Mouse (Mus musculus): ENCODE measurements around the gene Cebpe. TPM values are rescaled to one million over a fixed set of nuclear protein-coding genes. Genes with fewer than 3 reads are reported as not detected.

Cebpe gene
- not detected for polyA plus RNA-seq (2017; shearing (Covaris generic))

DNA sequence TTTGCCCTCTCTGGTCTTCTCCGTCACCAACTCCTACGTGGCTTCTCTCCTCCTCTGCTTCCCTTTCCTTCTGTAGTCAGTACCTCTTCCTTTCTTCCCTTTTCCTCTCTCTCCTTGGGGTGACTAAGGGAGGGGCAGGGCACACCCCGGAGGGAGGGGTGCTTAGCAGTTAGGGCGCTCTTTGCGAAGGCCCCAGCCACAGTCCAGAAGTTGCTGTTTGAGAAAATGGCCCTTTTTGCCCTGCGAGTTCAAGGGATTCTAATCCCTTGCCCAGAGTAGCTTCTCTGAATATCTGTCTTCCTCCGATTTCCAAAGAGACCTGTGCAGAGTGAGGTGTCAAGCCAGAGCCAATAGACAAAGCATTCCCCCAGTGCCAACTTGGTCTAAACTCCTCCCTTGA lies at the start of gene Cebpe:
Gene Cebpe (minus strand): TSS at position 101 of the 400 bp plus-strand sequence.
- no peak for ATAC-seq

GRCm38 (mm10) chr14:54756382-54756781 lies 44.4 kb upstream of the Cebpe start:
- ATAC-seq: no peak

GRCm38 (mm10) chr14:54754602-54755018 lies 42.6 kb upstream of the Cebpe start:
- no peak for ATAC-seq

DNA sequence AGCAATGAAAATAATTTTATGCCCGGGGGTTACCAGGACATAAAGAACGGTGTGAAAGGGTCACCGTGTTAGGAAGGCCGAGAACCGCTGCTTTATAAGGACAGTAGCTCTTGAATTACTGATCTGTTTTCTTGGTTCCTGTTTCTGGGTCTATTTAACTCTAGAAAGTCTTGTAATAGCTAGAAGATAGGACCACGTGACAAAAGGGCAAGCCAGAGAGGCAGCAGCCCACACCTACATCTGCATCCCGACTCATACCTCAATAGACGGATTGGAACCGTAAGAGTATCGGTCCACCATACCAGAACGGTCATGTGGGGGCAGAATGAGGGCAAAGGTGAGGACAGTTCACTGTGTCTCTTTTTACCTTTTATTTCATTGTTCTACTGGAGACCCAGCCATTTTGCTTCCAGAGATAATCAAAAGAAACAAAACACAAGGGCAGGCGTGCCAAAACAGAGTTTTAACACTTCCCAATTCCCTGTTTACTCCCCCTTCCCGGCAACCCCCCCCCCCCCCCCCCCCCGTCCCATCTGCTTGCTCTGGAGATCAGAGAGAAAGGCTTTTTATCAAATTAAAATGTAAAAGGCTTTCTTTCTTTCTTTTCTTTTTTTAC lies 42.1 kb upstream of the Cebpe start:
- ATAC-seq: no peak

DNA sequence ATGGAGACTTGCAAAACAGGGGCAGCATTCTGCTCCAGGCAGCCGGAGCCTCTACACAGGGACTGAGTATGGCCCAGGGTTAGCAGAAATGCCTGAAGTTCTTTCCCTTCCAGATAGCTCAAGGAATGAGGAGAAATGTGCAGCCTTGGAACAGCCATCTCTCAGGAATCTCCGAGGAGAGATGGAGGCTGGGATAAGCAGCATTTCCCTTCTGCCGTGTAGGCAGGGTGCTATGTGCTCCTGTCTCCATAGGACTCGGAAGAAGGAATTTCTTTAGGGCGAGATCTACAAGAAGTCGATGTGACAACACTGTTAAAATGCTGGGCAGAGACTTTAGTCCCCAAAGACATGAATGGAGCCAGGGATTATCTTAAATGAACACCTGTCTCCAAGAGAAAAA lies 41.0 kb upstream of the Cebpe start:
- no peak for ATAC-seq

DNA sequence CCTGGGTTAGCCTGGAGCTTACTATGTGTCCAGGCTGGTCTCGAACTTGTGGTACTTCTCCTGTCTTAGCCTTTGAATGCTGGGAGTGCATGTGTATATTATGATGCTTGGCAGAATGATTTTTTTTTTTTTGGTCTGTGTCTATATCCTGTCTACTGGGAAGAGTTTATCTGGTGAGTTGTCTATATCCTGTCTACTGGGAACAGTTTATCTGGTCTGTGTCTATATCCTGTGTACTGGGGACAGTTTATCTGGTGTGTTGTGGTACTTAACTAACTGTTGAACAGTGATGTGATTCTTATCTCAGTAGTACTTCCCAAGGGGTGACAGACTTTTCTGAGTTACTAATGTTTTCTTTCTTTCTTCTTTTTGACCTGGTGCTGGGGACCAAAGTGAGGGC lies 39.8 kb upstream of the Cebpe start:
- no peak for ATAC-seq

DNA sequence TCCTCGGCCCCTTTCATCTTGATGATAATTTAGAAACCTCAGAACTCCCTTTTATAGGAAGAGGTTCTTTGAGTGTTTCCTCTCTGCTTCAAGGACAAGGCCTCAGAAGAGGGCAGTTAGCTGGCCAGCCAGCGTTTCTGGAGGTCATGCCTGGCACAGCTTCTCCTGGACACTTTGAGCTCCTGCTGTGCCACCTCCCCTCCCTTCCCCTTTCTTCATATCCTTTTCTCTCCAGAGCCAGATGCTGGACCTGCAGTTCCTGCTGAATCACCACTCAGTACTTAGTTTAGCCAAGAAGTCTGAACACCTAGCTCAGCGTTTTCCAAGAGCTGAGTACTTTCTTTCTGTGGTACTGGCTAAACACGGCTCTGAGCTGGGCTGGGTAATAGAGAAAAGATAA lies 37.3 kb upstream of the Cebpe start:
- ATAC-seq: no peak

- no peak for ATAC-seq
Measured at GRCm38 (mm10) chr14:54747942-54748917, 36.3 kb upstream of the Cebpe start.

GRCm38 (mm10) chr14:54746038-54746437 lies 34.1 kb upstream of the Cebpe start:
- ATAC-seq: no peak

- no peak for ATAC-seq
Measured at GRCm38 (mm10) chr14:54744473-54744872, 32.5 kb upstream of the Cebpe start.

GRCm38 (mm10) chr14:54742375-54742774 lies 30.4 kb upstream of the Cebpe start:
- no peak for ATAC-seq

GRCm38 (mm10) chr14:54741721-54742120 lies 29.7 kb upstream of the Cebpe start:
- ATAC-seq: no peak

GRCm38 (mm10) chr14:54737634-54738033 lies 25.7 kb upstream of the Cebpe start:
- no peak for ATAC-seq

DNA sequence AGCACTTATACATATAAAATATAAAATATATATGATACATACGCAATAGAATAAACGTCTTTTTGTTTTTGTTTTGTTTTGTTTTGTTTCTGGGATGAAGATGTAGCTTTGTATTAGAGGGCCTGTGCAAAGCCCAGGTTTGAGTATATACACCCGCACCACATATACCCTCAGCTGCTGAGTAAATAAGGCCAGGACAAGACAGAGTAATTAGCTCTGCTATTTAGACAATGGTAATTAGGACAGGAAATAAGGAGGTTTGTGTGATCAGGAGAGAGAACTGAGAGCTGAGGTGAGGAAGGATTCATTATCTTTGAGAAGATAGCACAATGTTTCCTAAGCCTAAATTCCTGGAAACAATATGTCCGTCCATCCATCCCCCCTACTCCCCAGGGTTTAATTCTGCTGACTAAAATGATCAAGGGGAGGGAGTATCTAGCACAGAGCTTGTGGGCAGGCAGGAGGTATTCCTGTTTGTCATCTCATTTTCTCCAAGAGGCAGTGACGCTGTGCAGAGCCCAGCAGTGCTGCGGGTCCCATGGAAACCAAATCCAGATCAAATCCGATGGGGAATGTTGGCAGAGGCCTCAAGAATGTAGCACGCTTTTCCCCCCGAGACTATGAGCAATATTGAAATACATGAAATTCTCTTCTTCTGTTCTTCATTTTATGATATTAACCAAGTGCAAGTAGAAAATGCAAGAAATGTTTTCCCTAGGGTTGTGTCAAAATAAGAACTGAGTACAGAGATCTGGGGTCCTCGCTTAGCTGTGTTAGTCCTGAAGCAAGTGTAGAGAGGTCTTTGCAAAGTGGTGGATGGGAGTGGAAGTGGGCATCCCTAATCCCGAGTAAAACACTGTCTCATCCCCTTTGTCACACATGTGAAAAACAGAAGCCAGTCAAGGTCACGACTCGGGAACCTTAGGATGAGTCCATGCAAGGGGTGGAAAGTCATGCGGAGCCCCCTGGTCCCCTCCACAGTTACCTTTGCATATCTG lies 24.9 kb upstream of the Cebpe start:
- no peak for ATAC-seq

DNA sequence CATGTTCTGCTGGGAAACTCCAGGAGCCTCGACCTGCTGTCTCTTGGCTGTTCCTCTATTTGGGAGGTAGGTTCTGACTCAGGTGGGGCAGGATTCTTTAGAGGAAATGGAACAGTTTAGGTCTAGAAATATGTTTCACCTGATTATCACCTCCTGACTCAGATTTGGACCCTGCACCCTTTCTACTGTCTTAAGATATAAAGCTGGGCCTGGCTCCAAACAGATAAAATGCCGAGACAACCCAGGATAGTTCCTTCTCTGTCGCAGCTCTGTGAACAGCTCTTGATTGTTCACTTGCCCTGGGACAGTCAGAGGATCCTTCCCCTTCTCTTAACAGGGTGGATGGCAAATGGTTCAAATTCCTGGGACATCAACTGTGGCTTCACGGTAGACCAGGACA lies 23.2 kb upstream of the Cebpe start:
- ATAC-seq: no peak

GRCm38 (mm10) chr14:54734004-54734403 lies 22.0 kb upstream of the Cebpe start:
- no peak for ATAC-seq

- no peak for ATAC-seq
Measured at GRCm38 (mm10) chr14:54732206-54732605, 20.2 kb upstream of the Cebpe start.

DNA sequence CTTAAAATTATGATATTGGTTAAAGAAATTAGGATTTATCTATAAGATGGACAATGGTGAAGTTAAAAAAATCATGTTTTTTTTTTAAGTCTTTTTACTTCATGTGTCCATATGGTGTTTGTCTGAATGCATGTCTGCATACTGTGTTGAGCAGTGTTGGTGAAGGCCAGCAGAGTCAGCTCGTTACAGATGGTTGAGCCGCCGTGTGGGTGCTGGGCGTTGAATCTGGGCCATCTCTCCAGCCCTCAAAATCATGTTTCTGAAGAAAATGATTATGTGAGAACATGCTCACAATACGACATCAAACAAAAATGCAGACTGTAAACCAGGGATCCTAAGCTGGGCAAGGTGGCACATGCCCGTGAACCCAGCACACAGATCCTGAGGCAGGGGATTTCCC lies 18.3 kb upstream of the Cebpe start:
- ATAC-seq: no peak

DNA sequence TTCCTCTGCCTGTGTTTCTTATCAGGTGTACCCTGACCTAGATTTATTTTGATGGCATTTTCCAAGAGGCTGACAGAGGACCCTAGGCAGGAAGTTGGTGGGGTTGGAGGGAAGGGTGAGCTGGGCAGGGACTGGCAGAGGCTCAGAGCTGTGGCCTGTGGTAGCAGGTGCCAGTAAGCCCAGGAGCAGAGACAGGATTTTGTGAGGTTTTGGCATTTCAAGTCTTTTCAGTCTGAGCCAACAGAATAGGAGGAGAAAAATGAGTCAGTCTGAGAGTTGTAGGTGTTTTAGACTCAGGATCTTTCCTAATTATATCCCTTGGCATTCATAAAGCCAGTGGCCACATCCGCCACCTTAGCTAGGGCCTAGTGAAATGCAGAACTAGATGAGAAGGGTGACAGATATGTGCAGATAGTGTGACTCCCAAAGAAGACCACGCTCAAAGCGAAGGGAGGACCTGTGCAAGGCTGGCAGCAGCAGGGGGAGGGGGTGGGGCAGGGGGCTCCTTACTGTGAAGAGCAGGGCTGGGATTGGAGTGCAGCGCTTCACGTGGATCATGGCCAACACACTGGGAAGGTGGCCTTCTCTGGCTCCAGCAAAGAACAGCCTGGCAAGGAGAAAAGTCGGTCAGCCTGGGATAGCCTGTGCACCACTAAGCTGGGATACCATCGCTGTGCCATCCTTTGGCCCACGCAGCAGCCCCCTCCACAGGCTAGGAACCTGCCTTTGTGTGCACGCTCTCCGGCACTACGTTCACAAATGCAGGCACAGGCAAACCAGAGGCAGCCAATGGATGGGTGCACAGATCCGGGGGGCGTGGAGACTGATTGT lies 17.1 kb upstream of the Cebpe start:
- ATAC-seq: no peak

- no peak for ATAC-seq
Measured at GRCm38 (mm10) chr14:54727565-54727964, 15.6 kb upstream of the Cebpe start.

DNA sequence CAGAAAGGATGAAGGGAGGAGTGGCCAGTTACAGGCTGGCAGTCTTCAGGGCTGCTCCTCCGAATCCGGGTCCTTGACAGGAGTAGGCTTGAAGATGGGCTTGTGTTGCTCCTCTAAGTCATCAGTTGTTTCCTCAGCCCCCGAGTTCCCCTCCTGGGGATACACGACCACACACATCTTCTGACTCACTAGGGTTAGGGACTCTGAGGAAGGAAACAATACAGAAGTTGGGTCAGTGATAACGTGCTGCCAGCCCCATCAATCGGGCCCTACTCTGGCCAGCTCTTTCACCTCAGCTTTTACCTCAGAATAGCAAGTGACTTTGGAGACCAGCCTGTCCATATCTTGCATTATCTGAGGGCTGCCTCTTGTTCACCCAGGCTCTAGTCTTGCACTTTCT lies 12.1 kb upstream of the Cebpe start:
- no peak for ATAC-seq

DNA sequence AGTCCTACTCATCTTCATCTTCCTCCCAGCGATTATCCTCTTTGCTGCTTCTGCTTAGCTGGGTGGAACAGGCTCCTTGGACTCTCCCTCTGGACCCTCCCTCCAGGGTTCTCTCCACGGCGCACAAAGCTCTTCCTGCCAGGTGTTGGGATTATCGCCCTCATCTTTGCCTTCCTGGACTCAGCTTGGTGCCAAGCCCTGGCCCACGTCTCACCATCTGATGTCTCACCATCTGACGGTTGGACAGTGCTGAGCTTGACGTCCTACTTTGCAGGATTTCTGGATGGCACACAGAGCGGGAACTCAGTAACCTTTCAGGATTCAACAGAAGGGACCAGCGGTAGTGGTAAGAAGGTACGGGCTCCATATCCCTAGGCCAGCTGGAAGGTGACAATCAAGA lies 9.7 kb upstream of the Cebpe start:
- no peak for ATAC-seq
